Mouse (Mus musculus): Measurements from ENCODE around the gene Casp8.
"Not testable (repeated sequence)": the region's sequence is repeated elsewhere in the genome, so short reads cannot be mapped to it uniquely, and the experiment has no call there.

Casp8 gene

GRCm38 (mm10) chr1:58800644-58801043 is 5.5 kb downstream of the Casp8 start:
- DNase-seq (ENCODE audit: low read depth, low spot score), result not testable (repeated sequence)

DNA sequence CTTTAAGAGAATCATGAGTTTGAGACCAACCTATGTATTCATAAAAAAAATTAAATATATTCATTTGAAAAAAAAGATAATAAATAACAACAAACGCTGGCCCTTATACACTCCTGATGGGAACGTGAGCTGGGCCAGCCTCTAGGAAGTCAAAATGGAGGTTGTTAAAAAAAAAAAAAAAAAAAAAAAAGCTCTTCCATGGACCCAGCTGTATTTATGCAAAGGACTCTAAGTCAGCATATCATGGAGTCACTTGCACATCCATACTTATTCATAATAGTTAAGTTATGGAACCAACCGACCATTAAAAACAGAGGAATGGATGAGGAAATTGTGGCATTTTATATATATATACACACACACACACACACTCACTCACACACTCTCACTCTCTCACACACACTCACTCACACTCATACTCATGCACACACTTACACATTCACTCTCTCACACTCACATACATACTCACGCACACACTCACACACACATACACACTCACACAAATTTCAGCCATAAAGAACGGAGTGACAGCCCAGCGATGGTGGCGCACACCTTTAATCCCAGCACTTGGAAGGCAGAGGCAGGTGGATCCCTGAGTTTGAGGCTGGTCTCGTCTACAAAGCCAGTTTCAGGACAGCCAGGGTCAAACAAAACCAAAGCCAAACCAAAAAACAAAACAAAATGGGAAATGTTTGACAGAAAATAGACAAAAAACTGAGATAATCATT is 6.5 kb downstream of the Casp8 start:
- no peak for DNase-seq (ENCODE audit: low read depth, low spot score)

- DNase-seq (ENCODE audit: low read depth, low spot score), result peak; percentile 37
Measured at GRCm38 (mm10) chr1:58802322-58803273, 7.4 kb downstream of the Casp8 start.

DNA sequence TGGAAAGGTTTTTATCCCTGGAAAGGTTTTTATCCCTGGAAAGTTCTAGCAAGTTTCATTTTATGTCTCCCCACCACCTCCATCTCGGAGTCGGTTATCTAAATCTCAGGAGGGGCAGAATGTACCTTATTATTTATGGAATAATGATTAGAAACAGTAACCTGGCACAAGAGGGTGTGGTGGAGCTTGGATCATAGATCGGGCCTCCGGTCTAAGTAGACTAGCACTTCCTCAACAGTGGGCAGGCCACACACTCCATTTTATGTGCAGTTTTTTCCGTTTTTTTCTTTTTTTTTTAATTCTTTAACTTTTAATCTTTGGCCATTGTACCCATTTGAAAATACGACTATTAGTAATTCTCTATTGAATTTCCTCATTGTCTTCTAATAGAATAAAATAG is 8.4 kb downstream of the Casp8 start:
- no peak for DNase-seq (ENCODE audit: low read depth, low spot score)

GRCm38 (mm10) chr1:58806651-58807050 is 11.5 kb downstream of the Casp8 start:
- DNase-seq (ENCODE audit: low read depth, low spot score), result no peak

DNA sequence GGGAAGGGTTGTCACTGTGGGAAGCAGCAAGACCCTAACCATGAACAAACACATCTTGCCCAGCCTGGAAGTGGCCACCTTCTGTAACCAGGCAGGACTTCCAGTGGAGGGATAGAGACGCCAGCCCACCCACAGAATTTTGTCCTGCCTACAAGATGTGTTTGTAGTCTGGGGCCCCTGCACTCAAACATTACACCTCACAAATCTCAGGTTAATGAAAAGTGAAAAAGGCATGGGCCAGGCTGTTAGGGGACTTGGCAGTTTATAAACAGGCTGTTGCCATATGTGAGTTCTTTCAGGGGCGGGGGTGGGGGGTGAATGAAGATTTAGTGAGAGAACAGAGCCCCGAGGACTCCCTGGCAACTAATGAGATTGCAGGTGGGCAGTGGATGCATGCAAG is 31.1 kb downstream of the Casp8 start:
- DNase-seq (ENCODE audit: low read depth, low spot score), result no peak

- DNase-seq (ENCODE audit: low read depth, low spot score), result peak; percentile 64
Measured at GRCm38 (mm10) chr1:58830741-58831140, 35.6 kb downstream of the Casp8 start.

DNA sequence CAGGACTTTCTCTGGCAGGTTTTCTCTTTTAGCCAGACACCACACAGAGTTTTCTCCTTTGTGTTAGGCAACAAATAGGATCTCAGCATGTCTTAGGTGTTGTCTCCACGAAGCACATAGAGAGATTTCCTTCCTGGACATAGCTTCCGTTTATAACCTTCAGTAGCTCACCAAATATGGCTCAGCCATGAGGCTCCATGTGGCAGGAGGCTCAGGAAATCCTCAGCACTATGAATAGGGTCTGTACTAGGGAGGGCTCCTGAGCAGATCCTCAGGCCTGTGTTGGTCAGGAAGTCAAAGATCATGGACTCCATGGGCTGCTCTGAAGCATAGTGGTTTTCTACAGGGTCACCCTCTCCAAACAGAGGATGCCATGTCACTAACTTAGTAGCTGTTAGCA is 37.0 kb downstream of the Casp8 start:
- no peak for DNase-seq (ENCODE audit: low read depth, low spot score)

DNA sequence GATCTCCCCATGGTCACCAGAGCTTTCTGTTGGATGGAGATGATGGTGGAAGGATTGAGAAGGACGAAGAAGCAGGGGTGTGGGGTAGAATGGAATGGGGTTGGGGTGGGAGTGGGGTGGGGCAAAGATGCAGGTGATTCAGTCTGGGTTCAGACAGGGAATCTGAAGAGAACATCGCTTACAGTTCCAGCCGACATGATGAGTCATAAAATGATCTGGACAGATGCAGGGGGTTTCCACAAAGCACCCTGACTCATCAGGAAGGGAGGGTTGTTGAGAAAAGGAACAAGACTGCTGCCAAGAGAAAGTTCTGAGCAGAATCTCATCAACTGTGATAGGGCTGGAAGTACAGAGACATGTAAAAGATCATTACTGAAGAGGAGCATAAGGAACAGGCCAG is 61.6 kb downstream of the Casp8 start:
- peak; percentile 67 for DNase-seq (ENCODE audit: low read depth, low spot score)

DNA sequence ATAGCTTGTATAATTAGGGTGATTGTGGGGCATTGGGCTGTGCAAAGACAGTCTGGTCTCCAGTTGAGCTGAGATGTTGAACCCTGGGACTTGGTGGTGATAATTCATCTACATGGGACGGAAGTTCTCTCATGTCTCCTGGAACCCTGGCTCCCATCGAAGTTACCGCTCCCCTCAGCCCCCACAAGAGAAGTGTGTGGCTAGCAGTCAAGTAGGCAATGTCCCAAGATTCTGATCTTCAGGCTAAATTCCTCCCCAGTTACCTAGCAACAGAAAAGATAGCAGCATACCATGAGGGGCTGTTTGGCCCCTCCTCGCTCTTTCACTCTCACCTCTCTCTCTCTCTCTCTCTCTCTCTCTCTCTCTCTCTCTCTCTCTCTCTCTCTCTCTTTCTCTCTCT is 64.0 kb downstream of the Casp8 start:
- peak; percentile 18 for DNase-seq (ENCODE audit: low read depth, low spot score)

GRCm38 (mm10) chr1:58859738-58860365 is 64.7 kb downstream of the Casp8 start:
- not testable (repeated sequence) for DNase-seq (ENCODE audit: low read depth, low spot score)

DNA sequence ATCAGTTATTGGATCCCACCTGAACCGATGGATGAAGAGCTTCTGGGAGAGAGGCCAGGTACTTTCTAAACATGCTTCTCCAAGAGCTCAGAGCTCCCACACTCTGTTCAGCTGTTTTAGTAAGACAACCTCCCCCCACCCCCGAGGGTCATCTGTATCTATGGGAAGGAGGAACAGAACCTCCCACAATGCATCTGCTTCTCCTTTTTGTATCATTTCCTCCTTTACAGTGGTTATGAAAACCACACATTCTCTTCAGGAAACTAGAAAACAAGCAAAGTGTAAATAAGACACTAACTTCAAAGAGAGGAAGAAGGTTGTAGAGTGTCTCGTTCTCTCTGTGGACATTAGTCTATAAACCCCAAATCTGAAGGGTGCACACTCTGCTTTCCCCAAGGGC is 65.4 kb downstream of the Casp8 start:
- not testable (repeated sequence) for DNase-seq (ENCODE audit: low read depth, low spot score)

DNA sequence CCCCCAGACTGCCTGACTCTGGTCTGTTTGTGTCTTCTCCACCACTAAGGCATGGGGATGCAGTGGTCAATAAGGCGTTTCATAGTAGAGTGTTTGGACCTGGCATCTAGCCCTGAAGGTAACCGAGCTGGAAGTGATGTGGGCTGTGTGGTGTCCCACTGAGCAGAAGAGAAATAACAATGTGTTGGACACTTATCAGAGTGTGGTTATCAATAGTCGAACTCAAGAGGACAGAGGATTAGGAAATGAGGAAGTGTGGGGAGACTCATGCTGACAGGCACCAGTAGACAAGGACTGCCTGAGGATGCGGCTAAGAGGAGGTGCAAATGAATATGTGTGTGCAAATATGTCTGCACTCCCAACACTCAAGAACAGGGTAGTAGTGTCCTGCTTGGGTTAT is 81.3 kb downstream of the Casp8 start:
- not testable (repeated sequence) for DNase-seq (ENCODE audit: low read depth, low spot score)

DNA sequence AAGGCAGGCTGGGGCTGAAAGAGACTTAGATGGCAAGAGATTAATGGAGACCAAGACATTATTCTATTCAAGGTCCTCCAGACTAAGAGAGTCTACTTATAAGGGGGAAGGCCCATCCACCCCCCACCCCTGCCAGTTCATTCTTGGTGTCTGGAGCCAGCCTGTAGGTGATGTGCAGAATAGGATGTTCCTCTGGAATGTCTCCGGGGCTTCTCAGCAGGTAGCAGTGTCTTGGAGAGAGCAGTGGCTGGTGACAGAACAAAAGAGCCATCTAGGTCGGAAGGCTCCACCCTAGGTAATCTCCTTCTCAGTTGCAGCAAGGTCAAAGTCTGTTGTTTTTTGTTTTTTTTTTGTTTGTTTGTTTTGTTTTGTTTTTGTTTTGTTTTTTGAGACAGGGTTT is 84.1 kb downstream of the Casp8 start:
- DNase-seq (ENCODE audit: low read depth, low spot score), result not testable (repeated sequence)

- not testable (repeated sequence) for DNase-seq (ENCODE audit: low read depth, low spot score)
Measured at GRCm38 (mm10) chr1:58883279-58883678, 88.1 kb downstream of the Casp8 start.

DNA sequence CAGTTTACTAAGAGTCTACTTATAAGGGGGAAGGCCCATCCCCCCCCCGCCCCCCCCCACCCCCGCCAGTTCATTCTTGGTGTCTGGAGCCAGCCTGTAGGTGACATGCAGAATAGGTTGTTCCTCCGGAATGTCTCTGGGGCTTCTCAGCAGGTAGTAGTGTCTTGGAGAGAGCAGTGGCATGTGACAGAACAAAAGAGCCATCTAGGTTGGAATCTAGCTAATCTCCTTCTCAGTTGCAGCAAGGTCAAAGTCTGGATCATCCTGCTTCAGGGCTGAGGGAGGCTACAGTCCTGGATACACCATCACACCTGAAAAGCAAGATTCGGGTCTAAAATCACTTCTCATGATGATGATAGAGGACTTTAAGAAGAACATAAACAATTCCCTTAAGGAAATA is 90.5 kb downstream of the Casp8 start:
- DNase-seq (ENCODE audit: low read depth, low spot score), result no peak

DNA sequence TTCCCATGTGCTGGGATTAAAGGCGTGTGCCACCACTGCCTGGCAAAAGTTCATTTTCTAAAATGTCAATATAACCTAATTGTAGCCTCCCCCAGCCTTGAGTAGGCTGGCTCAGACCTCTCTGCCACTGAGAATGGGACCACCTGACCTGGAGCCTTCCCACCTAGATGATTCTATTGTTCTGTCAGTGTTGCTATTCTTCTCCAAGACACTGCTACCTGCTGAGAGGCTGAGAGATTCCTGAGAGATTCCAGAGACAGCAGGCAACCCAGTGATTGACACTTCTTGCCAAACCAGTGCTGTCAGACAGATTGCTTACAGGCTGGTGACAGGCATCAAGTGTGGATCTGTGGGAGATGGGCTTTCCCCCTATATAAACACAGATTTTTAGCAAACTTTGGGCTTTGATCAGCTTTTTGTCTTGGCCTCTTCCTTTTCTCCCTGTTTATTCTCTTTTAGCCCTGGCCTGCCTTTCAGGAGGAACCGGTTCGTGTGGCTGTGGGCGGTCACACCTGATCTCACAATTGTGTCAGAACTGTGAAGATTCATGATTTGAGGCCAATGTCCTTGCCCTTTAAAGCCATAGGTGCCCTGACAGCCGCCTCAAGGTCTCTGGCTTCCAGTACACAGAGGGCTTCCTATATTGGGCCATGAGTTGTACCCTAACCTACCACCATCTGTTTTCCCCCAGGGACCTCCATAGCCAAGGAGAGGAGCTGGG is 94.8 kb downstream of the Casp8 start:
- DNase-seq (ENCODE audit: low read depth, low spot score), result no peak

- DNase-seq (ENCODE audit: low read depth, low spot score), result not testable (repeated sequence)
Measured at GRCm38 (mm10) chr1:58890697-58891290, 95.6 kb downstream of the Casp8 start.

DNA sequence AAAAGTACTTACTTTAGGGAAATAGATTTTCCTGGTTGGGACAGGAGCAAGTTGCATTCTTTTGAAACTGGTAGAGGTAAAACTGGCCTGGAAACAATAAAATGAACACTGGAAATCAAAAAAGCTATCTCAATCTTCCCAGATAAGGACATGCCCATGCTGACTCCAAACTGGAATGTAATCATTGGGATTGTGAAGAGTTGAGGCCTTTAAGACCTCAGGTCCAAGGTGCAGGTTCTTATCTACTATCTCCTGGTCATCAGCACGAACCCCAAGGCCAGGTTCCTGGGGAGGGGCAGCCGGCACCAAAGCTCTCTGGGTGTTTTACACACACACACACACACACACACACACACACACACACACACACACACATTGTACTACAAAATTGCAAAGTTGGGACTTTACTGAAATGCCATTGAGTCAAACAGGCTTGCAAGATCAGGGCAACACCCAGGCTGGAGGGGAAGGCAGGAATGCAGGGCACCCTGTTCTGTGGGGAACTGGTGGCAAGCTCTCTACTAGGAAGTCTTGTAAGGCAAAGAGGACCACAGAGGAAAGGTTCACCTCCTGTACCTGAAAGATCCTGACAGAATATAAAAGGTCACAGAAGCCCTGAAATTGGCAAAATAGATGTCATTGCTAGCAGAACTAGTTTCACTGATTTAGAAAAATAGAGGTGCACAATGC is 96.5 kb downstream of the Casp8 start:
- not testable (repeated sequence) for DNase-seq (ENCODE audit: low read depth, low spot score)

GRCm38 (mm10) chr1:58892386-58892785 is 97.2 kb downstream of the Casp8 start:
- not testable (repeated sequence) for DNase-seq (ENCODE audit: low read depth, low spot score)

Data from brain, adult 2 months (tissue).